Mouse (Mus musculus): ENCODE measurements at regions not wholly inside any gene's neighbourhood (a gene's known extent, or its start where the extent isn't known, plus 50 kb on each side); places are given as distances from the start of the nearest gene placed in this dataset.

DNA sequence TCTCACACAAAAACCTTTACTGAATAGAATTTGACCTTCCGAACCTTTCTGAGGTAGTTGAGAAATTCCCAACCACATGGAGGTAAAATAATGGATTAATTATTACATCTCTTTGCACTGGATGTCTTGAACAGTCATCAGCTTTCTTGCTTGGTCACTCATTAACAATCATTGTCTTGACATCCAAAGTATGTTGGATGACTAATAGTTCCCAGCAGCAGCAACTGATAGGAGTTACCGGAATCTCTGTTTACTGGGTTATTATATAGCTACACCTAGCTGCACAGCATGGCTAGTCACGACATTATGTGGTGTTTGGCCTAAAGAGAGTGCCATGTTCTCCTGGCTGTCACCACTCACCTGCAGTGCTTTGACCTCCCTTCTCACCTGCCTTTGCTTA, 234.9 kb upstream of the Zpld1 start:
- Histone ChIP-seq H3K79me2 (ENCODE audit: inconsistent target) (no peaks in the 10 kb centered on the region), H3K4me3 (ENCODE audit: inconsistent target) (no peak overlapping the region), H3K36me3 (ENCODE audit: inconsistent target) (no peaks in the 10 kb centered on the region), H3K27ac (no peak overlapping the region)
- WGBS (ENCODE audit: missing documents) = 88% methylated on average over 3 of the region's 3 CpGs

GRCm38 (mm10) chr16:55530844-55531243, 233.1 kb upstream of the Zpld1 start:
- H3K27ac ChIP-seq = no peak overlapping the region
- H3K36me3 ChIP-seq (ENCODE audit: inconsistent target) = no peaks in the 10 kb centered on the region
- H3K79me2 ChIP-seq (ENCODE audit: inconsistent target) = no peaks in the 10 kb centered on the region
- no peak overlapping the region for H3K4me3 ChIP-seq (ENCODE audit: inconsistent target)

GRCm38 (mm10) chr16:55527680-55528079, 229.9 kb upstream of the Zpld1 start:
- Histone ChIP-seq H3K36me3 (ENCODE audit: inconsistent target) (no peaks in the 10 kb centered on the region), H3K27ac (no peak overlapping the region), H3K79me2 (ENCODE audit: inconsistent target) (no peaks in the 10 kb centered on the region), H3K4me3 (ENCODE audit: inconsistent target) (no peak overlapping the region)
- 95% methylated on average over 5 of the region's 5 CpGs for WGBS (ENCODE audit: missing documents)

DNA sequence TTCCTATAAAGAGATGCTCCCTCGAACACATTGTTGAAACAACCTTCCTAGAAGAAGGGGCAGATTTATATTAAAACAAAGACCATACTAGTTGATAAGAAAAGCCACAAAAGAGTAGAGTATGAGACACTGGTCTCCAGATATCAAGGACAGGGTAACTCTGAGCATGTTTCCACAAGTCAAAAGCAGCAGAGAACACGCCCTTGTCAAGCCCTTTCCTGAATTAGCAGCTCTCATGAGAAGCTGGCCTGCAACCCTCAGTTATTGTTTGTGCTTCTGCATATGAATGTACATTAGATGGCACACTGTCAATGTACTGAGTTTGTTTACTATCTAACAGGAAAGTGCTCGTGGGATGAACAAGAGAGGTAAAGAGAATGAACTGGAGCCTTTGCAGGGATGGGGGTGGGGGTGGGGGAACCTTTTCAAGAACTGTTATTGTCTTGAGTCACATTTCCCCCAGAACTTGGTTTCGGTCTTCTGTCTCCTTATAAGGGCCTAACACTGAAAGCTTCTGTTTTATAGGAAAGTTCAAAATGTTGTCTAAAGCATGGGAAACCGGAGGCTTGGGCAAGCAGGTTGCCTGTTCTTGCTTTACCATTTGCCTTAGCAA, 228.6 kb upstream of the Zpld1 start:
- Histone ChIP-seq H3K79me2 (ENCODE audit: inconsistent target) (no peaks in the 10 kb centered on the region), H3K27ac (no peak overlapping the region), H3K4me3 (ENCODE audit: inconsistent target) (no peak overlapping the region), H3K36me3 (ENCODE audit: inconsistent target) (no peaks in the 10 kb centered on the region)
- 77% methylated on average over 5 of the region's 5 CpGs for WGBS (ENCODE audit: missing documents)

DNA sequence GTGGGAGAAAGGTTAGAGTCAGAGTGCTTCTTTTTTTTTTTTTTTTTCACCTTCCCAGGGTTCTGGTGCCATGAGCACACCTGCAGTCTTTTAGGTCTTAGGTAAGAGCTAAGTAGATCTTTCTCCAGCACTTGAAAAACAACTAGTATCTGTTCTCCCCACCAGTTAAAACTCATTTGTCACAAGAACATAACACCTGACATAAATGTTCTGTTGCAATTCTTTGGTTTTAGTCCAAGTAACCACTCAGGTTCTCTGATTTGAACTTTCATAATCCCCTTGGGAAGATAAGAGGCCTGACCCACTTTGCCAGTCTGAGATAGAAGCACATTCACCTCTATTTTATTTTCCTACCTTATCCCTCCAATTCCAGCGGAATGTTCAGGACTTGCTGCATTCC, 225.5 kb upstream of the Zpld1 start:
- 75% methylated on average over 1 of the region's 1 CpGs for WGBS (ENCODE audit: missing documents)
- H3K4me3 ChIP-seq (ENCODE audit: inconsistent target) = no peak overlapping the region
- no peak overlapping the region for H3K27ac ChIP-seq
- H3K36me3 ChIP-seq (ENCODE audit: inconsistent target) = no peaks in the 10 kb centered on the region
- H3K79me2 ChIP-seq (ENCODE audit: inconsistent target) = no peaks in the 10 kb centered on the region

- no peak overlapping the region for H3K27ac ChIP-seq
- 100% methylated on average over 1 of the region's 1 CpGs for WGBS (ENCODE audit: missing documents)
- no peaks in the 10 kb centered on the region for H3K36me3 ChIP-seq (ENCODE audit: inconsistent target)
- H3K79me2 ChIP-seq (ENCODE audit: inconsistent target) = no peaks in the 10 kb centered on the region
- no peak overlapping the region for H3K4me3 ChIP-seq (ENCODE audit: inconsistent target)
Observed at GRCm38 (mm10) chr16:55522283-55522682, 224.5 kb upstream of the Zpld1 start.

GRCm38 (mm10) chr16:55521421-55521971, 223.7 kb upstream of the Zpld1 start:
- Histone ChIP-seq H3K27ac (no peak overlapping the region), H3K4me3 (ENCODE audit: inconsistent target) (no peak overlapping the region), H3K36me3 (ENCODE audit: inconsistent target) (no peaks in the 10 kb centered on the region), H3K79me2 (ENCODE audit: inconsistent target) (no peaks in the 10 kb centered on the region)
- 97% methylated on average over 6 of the region's 6 CpGs for WGBS (ENCODE audit: missing documents)

DNA sequence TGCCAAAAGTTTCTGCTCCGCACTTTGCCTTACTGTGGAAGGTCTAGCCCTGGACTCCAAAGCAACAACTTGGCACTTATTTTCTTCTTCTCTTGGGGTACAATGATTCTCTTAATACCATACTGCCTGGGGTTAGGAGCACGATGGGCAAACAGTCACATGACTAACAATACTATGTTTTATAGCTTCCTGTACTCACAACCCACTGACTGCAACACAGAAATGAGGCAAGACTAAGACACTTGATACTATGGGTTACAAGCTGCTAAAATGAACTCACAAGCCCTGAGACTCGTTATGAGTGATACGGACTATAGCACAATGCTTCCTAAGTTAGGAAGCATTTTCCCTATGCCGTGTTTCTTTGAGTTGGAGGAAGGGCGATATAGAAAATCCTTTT, 222.3 kb upstream of the Zpld1 start:
- H3K79me2 ChIP-seq (ENCODE audit: inconsistent target) = no peaks in the 10 kb centered on the region
- WGBS (ENCODE audit: missing documents) = 69% methylated on average over 6 of the region's 6 CpGs
- H3K36me3 ChIP-seq (ENCODE audit: inconsistent target) = no peaks in the 10 kb centered on the region
- H3K27ac ChIP-seq = no peak overlapping the region
- no peak overlapping the region for H3K4me3 ChIP-seq (ENCODE audit: inconsistent target)

DNA sequence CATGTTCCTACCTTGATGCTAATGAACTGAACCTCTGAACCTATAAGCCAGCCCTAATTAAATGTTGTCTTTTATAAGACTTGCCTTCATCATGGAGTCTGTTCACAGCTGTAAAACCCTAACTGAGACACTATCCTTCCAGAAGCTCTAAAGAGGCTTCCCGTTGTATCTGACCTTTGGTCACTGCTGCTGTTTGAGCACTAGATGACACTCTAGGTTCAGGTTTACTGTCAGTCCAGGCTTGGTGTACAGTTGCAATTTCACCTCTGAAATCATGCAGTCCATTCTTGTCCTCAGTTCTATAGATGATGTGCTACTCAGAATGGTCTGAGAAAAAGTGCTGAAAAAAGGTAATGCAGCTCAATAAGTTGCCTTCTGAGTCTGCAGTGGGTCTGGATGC, 221.9 kb upstream of the Zpld1 start:
- WGBS (ENCODE audit: missing documents) = 53% methylated on average over 1 of the region's 1 CpGs
- Histone ChIP-seq H3K4me3 (ENCODE audit: inconsistent target) (no peak overlapping the region), H3K27ac (no peak overlapping the region), H3K36me3 (ENCODE audit: inconsistent target) (no peaks in the 10 kb centered on the region), H3K79me2 (ENCODE audit: inconsistent target) (no peaks in the 10 kb centered on the region)

DNA sequence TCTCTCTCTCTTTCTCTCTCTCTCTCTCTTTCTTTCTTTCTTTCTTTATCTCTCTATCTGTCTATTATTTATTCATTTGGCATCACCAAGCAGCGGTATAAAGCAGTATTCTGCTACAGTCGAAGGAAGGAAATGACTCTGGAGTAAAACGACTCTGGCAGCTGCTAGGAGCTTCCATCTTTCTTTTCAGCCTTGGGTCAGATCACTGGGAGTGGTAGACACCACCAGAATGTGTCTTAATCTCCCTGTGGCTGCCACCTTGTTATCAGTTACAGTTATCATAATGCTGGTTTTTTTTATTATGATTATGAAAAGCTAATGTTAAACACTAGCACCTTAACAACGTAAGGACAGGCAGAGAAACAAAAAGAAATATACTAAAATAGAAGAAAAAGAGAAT, 219.2 kb upstream of the Zpld1 start:
- H3K36me3 ChIP-seq (ENCODE audit: inconsistent target) = no peaks in the 10 kb centered on the region
- WGBS (ENCODE audit: missing documents) = 44% methylated on average over 4 of the region's 4 CpGs
- H3K4me3 ChIP-seq (ENCODE audit: inconsistent target) = no peak overlapping the region
- no peaks in the 10 kb centered on the region for H3K79me2 ChIP-seq (ENCODE audit: inconsistent target)
- no peak overlapping the region for H3K27ac ChIP-seq

- 88% methylated on average over 14 of the region's 16 CpGs for WGBS (ENCODE audit: missing documents)
- H3K36me3 ChIP-seq (ENCODE audit: inconsistent target) = no peaks in the 10 kb centered on the region
- H3K4me3 ChIP-seq (ENCODE audit: inconsistent target) = no peak overlapping the region
Observed at GRCm38 (mm10) chr16:55515228-55515696, 217.5 kb upstream of the Zpld1 start.

GRCm38 (mm10) chr16:55514448-55515200, 216.8 kb upstream of the Zpld1 start:
- no peaks in the 10 kb centered on the region for H3K36me3 ChIP-seq (ENCODE audit: inconsistent target)
- H3K27ac ChIP-seq = no peak overlapping the region
- no peak overlapping the region for H3K4me3 ChIP-seq (ENCODE audit: inconsistent target)
- WGBS (ENCODE audit: missing documents) = 96% methylated on average over 6 of the region's 6 CpGs
- H3K79me2 ChIP-seq (ENCODE audit: inconsistent target) = no peaks in the 10 kb centered on the region

More at GRCm38 (mm10) chr16:55515228-55515696, 217.5 kb upstream of the Zpld1 start:
- no peaks in the 10 kb centered on the region for H3K79me2 ChIP-seq (ENCODE audit: inconsistent target)
- H3K27ac ChIP-seq = no peak overlapping the region

DNA sequence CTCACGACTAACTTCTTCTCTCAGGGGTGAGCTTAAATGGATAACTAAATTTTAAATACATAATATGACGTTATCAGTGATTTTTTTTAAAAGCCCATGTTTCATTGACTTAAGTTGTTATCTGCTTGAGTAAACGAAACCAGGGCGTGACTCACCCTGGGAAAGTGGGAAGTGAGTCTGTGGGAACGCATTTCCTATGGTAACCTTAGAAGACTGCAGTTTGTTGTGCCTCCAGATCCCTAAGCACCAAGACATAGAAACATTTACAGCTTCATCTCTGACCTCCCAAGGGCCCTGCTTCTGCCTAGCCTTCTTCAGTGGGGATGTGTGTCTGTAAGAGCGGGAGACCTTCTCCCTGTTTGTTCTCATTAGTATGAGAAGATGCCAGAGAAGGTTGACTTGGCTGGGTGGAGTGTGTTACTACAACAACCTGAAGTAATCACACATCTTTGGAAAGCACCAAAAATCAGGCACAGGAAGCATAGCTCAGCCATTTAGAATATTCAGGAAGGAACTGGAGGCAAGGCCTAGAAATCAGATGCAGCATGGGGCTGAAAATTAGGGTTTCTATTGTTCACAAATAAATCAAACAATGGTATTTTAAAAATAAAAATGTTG, 207.1 kb upstream of the Zpld1 start:
- Histone ChIP-seq H3K27ac (no peak overlapping the region), H3K4me3 (ENCODE audit: inconsistent target) (no peak overlapping the region), H3K79me2 (ENCODE audit: inconsistent target) (no peaks in the 10 kb centered on the region), H3K36me3 (ENCODE audit: inconsistent target) (no peaks in the 10 kb centered on the region)
- WGBS (ENCODE audit: missing documents) = 44% methylated on average over 4 of the region's 6 CpGs

- 100% methylated on average over 3 of the region's 3 CpGs for WGBS (ENCODE audit: missing documents)
- Histone ChIP-seq H3K36me3 (ENCODE audit: inconsistent target) (no peaks in the 10 kb centered on the region), H3K79me2 (ENCODE audit: inconsistent target) (no peaks in the 10 kb centered on the region), H3K27ac (no peak overlapping the region), H3K4me3 (ENCODE audit: inconsistent target) (no peak overlapping the region)
Observed at GRCm38 (mm10) chr16:55504274-55504673, 206.5 kb upstream of the Zpld1 start.

DNA sequence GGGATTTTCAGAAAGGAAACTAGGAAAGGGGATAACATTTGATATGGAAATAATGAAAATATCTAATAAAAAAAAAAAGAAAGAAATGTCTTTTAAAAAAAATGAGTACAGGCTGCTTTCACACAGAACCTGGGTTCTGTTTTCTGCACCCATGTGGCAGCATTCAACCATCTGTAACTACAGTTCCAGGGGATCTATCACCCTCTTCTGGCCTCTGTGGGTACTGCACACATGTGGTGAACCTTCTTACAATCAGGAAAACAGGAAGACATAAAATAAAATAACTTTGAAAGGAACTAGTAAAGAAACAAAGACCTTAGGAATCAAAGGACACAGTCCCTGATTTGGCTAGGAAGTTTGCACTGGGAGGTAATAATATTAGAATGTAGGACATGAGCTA, 205.5 kb upstream of the Zpld1 start:
- H3K4me3 ChIP-seq (ENCODE audit: inconsistent target) = no peak overlapping the region
- H3K36me3 ChIP-seq (ENCODE audit: inconsistent target) = no peaks in the 10 kb centered on the region
- H3K27ac ChIP-seq = no peak overlapping the region
- no peaks in the 10 kb centered on the region for H3K79me2 ChIP-seq (ENCODE audit: inconsistent target)

All from macrophage (primary cell).